Comparison of ENCODE assay signal across 8 mouse cellular contexts in the genomic region with DNA sequence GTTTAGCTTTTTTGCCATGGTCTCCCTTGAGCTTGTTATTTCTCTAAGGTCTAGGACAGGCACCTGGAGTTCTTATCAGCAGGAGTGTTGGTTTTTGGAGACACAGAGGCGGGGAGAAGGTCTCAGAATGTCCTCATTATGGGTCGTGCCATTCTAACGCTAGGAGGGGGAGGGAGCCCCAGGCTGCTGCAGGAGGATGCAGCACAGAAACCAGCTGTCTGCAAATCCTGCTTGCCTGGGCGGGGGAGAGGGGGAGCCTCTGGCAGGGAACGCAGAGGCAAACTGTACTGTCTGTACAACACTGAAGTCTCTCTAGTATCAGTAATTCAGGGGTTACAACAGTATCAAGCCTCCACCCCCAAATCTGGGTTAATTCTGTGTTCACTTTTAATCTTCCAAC.
DNase-seq lines count a peak whose midpoint lies in the region.

No protein-coding gene starts in this region.

- intact Hi-C loops in heart, postnatal 36 days (cut with DNase I): no loop called here

- DNase-seq in kidney, postnatal 14 days: peak; percentile 26
- no peak for DNase-seq in kidney, postnatal 36 days
- peak; percentile 56 for DNase-seq in embryo, embryonic 10 days (ENCODE audit: low spot score)
- peak; percentile 39 to 44 for DNase-seq in frontal cortex, postnatal 36 days (ENCODE audit: low spot score in 2 of 2)
- DNase-seq in right cerebral cortex, postnatal 10 days (ENCODE audit: low spot score in 2 of 2): peak; percentile 58 to 65
- DNase-seq in urinary bladder, adult 18-20 months (ENCODE audit: low spot score in 2 of 2): no peak
- DNase-seq in heart, postnatal 36 days: no peak
- DNase-seq in adrenal gland, postnatal 14 days: no peak

Comparison
In these comparisons a context has a peak if more than half of its experiments do, and no peak if none do; other contexts are left out.
1. DNase-seq: peak in kidney, postnatal 14 days (single experiment), embryo, embryonic 10 days (single experiment), frontal cortex, postnatal 36 days (2 of 2) and right cerebral cortex, postnatal 10 days (2 of 2); none in kidney, postnatal 36 days (0 of 2), urinary bladder, adult 18-20 months (0 of 2), heart, postnatal 36 days (0 of 2) and adrenal gland, postnatal 14 days (single experiment).